Mouse (Mus musculus) urinary bladder, postnatal 4 days (tissue): ENCODE data around the gene Cldn3.
"Not testable (repeated sequence)": the region's sequence is repeated elsewhere in the genome, so short reads cannot be mapped to it uniquely, and the experiment has no call there.

Source experiments
- DNase-seq, 2 experiments: peaks; one replicate each; pipeline ENCODE4 v3.0.0; 2021 to 2022; ENCODE audit warnings: low spot score in 2 of 2

Gene Cldn3

GRCm38 (mm10) chr5:134985633-134986297 lies at the start of gene Cldn3:
Gene Cldn3, plus strand, starts transcription at chr5:134986214.
- peak in 1 of 2 experiments; percentile 66 for DNase-seq

GRCm38 (mm10) chr5:134936626-134937185 lies 49.3 kb upstream of the Cldn3 start:
- no peak for DNase-seq

- no peak for DNase-seq
These were observed 46.9 kb upstream of the Cldn3 start for GRCm38 (mm10) chr5:134939069-134939468.

GRCm38 (mm10) chr5:134939554-134939953 lies 46.5 kb upstream of the Cldn3 start:
- not testable (repeated sequence) for DNase-seq

- no peak for DNase-seq
These were observed 44.4 kb upstream of the Cldn3 start for GRCm38 (mm10) chr5:134941472-134942209.

- no peak for DNase-seq
These were observed 43.3 kb upstream of the Cldn3 start for GRCm38 (mm10) chr5:134942740-134943139.

- no peak for DNase-seq
These were observed 41.8 kb upstream of the Cldn3 start for GRCm38 (mm10) chr5:134944179-134944578.

- DNase-seq, result no peak
These were observed 40.6 kb upstream of the Cldn3 start for GRCm38 (mm10) chr5:134945266-134945959.

- DNase-seq, result no peak
These were observed 39.8 kb upstream of the Cldn3 start for GRCm38 (mm10) chr5:134946063-134946856.

- DNase-seq, result peak; percentile 72 to 73
These were observed 39.2 kb upstream of the Cldn3 start, which contains the start of gene Cldn4 for GRCm38 (mm10) chr5:134946857-134947255. Gene Cldn4, minus strand, starts transcription at chr5:134946934.

GRCm38 (mm10) chr5:134947420-134948084 lies 38.5 kb upstream of the Cldn3 start:
- no peak for DNase-seq

- DNase-seq, result no peak
These were observed 38.0 kb upstream of the Cldn3 start for GRCm38 (mm10) chr5:134948085-134948439.

GRCm38 (mm10) chr5:134951053-134951884 lies 34.7 kb upstream of the Cldn3 start:
- DNase-seq, result no peak

- no peak for DNase-seq
These were observed 30.5 kb upstream of the Cldn3 start for GRCm38 (mm10) chr5:134955491-134955890.

GRCm38 (mm10) chr5:134959114-134959513 lies 26.9 kb upstream of the Cldn3 start:
- no peak for DNase-seq

GRCm38 (mm10) chr5:134960430-134960829 lies 25.6 kb upstream of the Cldn3 start:
- no peak for DNase-seq

GRCm38 (mm10) chr5:134961519-134961918 lies 24.5 kb upstream of the Cldn3 start:
- DNase-seq, result no peak

GRCm38 (mm10) chr5:134963546-134963945 lies 22.5 kb upstream of the Cldn3 start:
- no peak for DNase-seq

- not testable (repeated sequence) for DNase-seq
These were observed 21.4 kb upstream of the Cldn3 start for GRCm38 (mm10) chr5:134964655-134965054.

GRCm38 (mm10) chr5:134965473-134965851 lies 20.6 kb upstream of the Cldn3 start:
- peak in 1 of 2 experiments; percentile 79 for DNase-seq
